Mouse (Mus musculus) CH12.LX (cell line): Measurements from ENCODE around the gene Sost.

Experiments
- CHD2 ChIP-seq: IDR thresholded peaks from 2 replicates; pipeline ENCODE4 v1.6.1; 2011; ENCODE audit warnings: low read length, improper control_type of control experiment
- CTCF ChIP-seq, 2 experiments: IDR thresholded peaks in 1 of 2; conservative IDR thresholded peaks in 1 of 2; 2 replicates each; pipeline ENCODE4 v1.5.1; 2011 to 2012; ENCODE audit warnings: low read depth in 2 of 2, low read length in 2 of 2, improper control_type of control experiment in 1 of 2, inconsistent platforms in 1 of 2, mild to moderate bottlenecking in 1 of 2, moderate library complexity in 1 of 2
- EP300 ChIP-seq: IDR thresholded peaks from 2 replicates; pipeline ENCODE4 v1.6.1; 2011; ENCODE audit warnings: low read length, improper control_type of control experiment
- MAX ChIP-seq: IDR thresholded peaks from 2 replicates; pipeline ENCODE4 v1.6.1; 2011; ENCODE audit warnings: low read length, improper control_type of control experiment
- MEF2A ChIP-seq: IDR thresholded peaks from 2 replicates; pipeline ENCODE4 v1.6.1; 2014; ENCODE audit warnings: low read depth, mild to moderate bottlenecking, inconsistent platforms, low read length, improper control_type of control experiment, borderline replicate concordance
- MYC ChIP-seq: IDR thresholded peaks from 2 replicates; pipeline ENCODE4 v1.6.1; 2011; ENCODE audit warnings: low read depth, mild to moderate bottlenecking, improper control_type of control experiment, low read length
- POLR2A ChIP-seq: IDR thresholded peaks from 2 replicates; pipeline ENCODE4 v1.6.1; 2011; ENCODE audit warnings: low read depth, mild to moderate bottlenecking, improper control_type of control experiment, low read length
- POLR2AphosphoS2 ChIP-seq: IDR thresholded peaks from 2 replicates; pipeline ENCODE4 v1.6.1; 2011; ENCODE audit warnings: low read depth, low read length, improper control_type of control experiment
- RAD21 ChIP-seq: IDR thresholded peaks from 2 replicates; pipeline ENCODE4 v1.6.1; 2011; ENCODE audit warnings: low read depth, mild to moderate bottlenecking, low read length, improper control_type of control experiment, moderate library complexity
- RCOR1 ChIP-seq: conservative IDR thresholded peaks from 2 replicates; pipeline ENCODE4 v1.6.1; 2012; ENCODE audit warnings: low read depth, mild to moderate bottlenecking, inconsistent platforms, low read length, improper control_type of control experiment
- ZNF384 ChIP-seq: IDR thresholded peaks from 2 replicates; pipeline ENCODE4 v1.6.1; 2012; ENCODE audit warnings: low read depth, low read length, improper control_type of control experiment, inconsistent platforms

DNA sequence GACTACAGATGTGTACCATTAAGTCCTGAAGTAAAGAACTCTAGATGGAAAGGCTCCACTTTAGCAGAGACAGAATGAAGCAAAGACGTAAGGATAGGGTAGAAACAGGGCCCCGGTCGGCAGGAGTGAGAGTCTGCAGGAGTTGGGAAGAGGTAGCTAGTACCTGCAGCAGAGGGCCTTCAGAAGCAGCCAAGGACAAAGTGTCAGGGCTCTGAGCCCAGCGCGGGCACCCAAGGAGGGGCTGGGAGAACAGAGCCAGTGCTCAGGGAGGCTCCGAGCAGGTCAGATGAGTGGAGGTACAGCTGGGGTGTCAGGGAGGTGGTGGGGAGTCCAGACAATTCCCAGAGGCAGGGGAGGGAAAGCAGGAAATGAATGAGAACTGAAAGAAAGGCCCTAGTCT, 42.8 kb downstream of the Sost start:
- TF ChIP-seq MYC (no peak), MAX (no peak), POLR2A (no peak), CTCF (conservative IDR thresholded peaks at IDR 0.05 in 1 of 2, IDR thresholded peaks at IDR 0.05 in 1 of 2; ENCODE audit: low read depth in 2 of 2, low read length in 2 of 2) (no peak), POLR2AphosphoS2 (no peak), MEF2A (no peak), EP300 (no peak), RCOR1 (no peak), ZNF384 (no peak), RAD21 (no peak), CHD2 (no peak)
